In genomic region chr17:34398058-34398710, GRCm38 (mm10) we compare ENCODE assay signal across 8 mouse cellular contexts. TPM values are rescaled to one million over a fixed set of nuclear protein-coding genes. Genes with fewer than 3 reads are reported as not detected.
DNase-seq lines count a peak whose midpoint lies in the region; ATAC-seq and TF ChIP-seq lines count a peak whose summit lies in the region.

No protein-coding gene starts in this region.

- TF ChIP-seq POLR2A in limb, embryonic 14.5 days (IDR thresholded peaks at IDR 0.05; ENCODE audit: borderline replicate concordance, extremely low read depth, insufficient read depth, insufficient read length): no peak

- peak overlapping the region; percentile 58 for H3K4me3 ChIP-seq in limb, embryonic 14.5 days (replicated peaks; ENCODE audit: low read length)

- no peaks in the 10 kb centered on the region for H3K36me3 ChIP-seq in limb, embryonic 14.5 days (ENCODE audit: control insufficient read depth, insufficient read depth, low read length)

- no peak overlapping the region for H3K27ac ChIP-seq in limb, embryonic 14.5 days (replicated peaks; ENCODE audit: low read depth, low read length)

- no peaks in the 10 kb centered on the region for H3K9me3 ChIP-seq in limb, embryonic 14.5 days (ENCODE audit: control insufficient read depth, low read length)

- H3K9ac ChIP-seq in limb, embryonic 14.5 days (ENCODE audit: low read depth, low read length, severe bottlenecking): no peak overlapping the region

- peak; percentile 92 for ATAC-seq in limb, embryonic 14.5 days (ENCODE audit: low FRiP score, low read depth)
- ATAC-seq in monocyte, adult 5-6 weeks (replicated peaks; ENCODE audit: insufficient number of reproducible peaks, low FRiP score, low TSS enrichment, poor library complexity, severe bottlenecking): peak; percentile 90

- H3K4me2 ChIP-seq in limb, embryonic 14.5 days (replicated peaks; ENCODE audit: low read depth, low read length, severe bottlenecking): peak overlapping the region; percentile 63

- 19% methylated on average over 9 of the region's 9 CpGs for WGBS in limb, embryonic 14.5 days

- H3K4me1 ChIP-seq in limb, embryonic 14.5 days (ENCODE audit: control insufficient read depth, insufficient read depth, low read length): no peaks in the 10 kb centered on the region

- H3K27me3 ChIP-seq in limb, embryonic 14.5 days (ENCODE audit: control insufficient read depth, insufficient read depth, low read length): no peaks in the 10 kb centered on the region

- DNase-seq in urinary bladder, postnatal 14 days (ENCODE audit: low spot score): peak; percentile 25
- DNase-seq in urinary bladder, postnatal 10 days (ENCODE audit: low spot score): no peak
- peak; percentile 12 to 68 for DNase-seq in cerebellum, postnatal 36 days
- peak; percentile 79 to 80 for DNase-seq in heart, adult 9 months (ENCODE audit: low spot score in 2 of 2)
- peak; percentile 90 for DNase-seq in kidney, adult 9 months
- peak; percentile 95 for DNase-seq in limb, embryonic 14.5 days (ENCODE audit: low spot score)
- DNase-seq in telencephalon, adult 2 months (ENCODE audit: low read depth, low spot score): peak; percentile 86

RNA-seq across cellular contexts. Expression of gene BC051142, which starts 0.4 kb away (rescaled TPM):
- 1.4 and 1.5 TPM in 2 replicates for polyA plus RNA-seq in limb, embryonic 14.5 days (2012; rRNA removed)
- polyA plus RNA-seq in limb, embryonic 14.5 days (2014; fragmentation: Nextera tagmentation; extraction: Ambion mirVana): 0.19 and 0.85 TPM in 2 replicates
- 2.6 to 4.7 TPM in 2 of 3 replicates, not detected in the other for total RNA-seq in monocyte, adult 5-6 weeks (2017)

RNA-seq across cellular contexts. Expression of gene Btnl1, which starts 21.3 kb away (rescaled TPM):
- polyA plus RNA-seq in limb, embryonic 14.5 days (2012; rRNA removed): not detected in 2 replicates
- polyA plus RNA-seq in limb, embryonic 14.5 days (2014; fragmentation: Nextera tagmentation; extraction: Ambion mirVana): not detected in 2 replicates
- total RNA-seq in monocyte, adult 5-6 weeks (2017): 0.19 TPM in 1 of 3 replicates, not detected in the others

RNA-seq across cellular contexts. Expression of gene Btnl2, which starts 43.6 kb away (rescaled TPM):
- 0.14 TPM in 2 replicates for polyA plus RNA-seq in limb, embryonic 14.5 days (2012; rRNA removed)
- polyA plus RNA-seq in limb, embryonic 14.5 days (2014; fragmentation: Nextera tagmentation; extraction: Ambion mirVana): 0.07 and 0.11 TPM in 2 replicates
- total RNA-seq in monocyte, adult 5-6 weeks (2017): 0.76 TPM in 1 of 3 replicates, not detected in the others
